Mouse (Mus musculus): ENCODE data around the gene Churc1. TPM values are rescaled to one million over a fixed set of nuclear protein-coding genes. Genes with fewer than 3 reads are reported as not detected.

The Churc1 gene
- polyA plus RNA-seq, 1 experiment from 2014 or later, result 139 TPM

DNA sequence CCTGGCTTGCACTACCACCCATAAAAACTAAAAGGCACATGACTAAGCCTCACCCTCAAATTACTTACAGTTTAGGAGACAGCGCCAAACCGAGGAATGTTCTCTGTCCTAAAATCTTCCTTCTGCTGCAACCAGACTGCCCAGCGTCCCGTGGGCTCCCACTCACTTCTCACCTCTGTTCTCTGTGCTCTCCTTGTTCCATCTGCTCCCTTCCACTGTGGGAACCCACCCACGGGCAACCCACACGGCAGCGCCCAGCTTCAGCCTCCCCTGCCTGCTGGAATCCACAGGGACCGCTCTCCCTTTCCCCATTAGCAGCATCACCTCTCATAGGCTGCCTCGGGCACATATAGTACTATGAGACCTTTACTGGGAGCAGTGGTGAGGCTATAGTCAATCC is 53.6 kb downstream of the Churc1 start:
- 84% methylated on average over 9 of the region's 9 CpGs for WGBS
- H3K4me1 ChIP-seq (ENCODE audit: control insufficient read depth, insufficient read depth, low read depth, low read length), result peaks cover 29% of the 10 kb centered on the region
- H3K4me2 ChIP-seq (ENCODE audit: low read length), result no peak overlapping the region

DNA sequence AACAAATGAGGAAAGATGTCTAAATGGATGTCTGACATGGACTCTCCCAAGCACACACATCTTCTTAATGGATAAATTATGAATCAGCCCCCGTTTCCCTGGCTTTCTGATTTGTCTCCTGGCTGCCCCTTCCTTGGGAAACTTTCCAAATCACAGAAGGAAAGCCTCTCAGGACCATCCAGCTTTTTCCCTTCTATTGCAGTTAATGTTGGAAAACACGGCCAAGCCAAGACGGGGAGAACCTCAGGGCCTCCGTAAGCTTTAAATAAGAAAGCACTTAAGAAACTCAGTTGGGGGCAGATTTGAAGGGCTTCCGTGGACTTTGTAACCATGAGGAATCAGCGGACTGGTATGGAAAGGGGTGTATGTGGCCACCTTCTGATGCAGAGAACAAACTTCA is 54.5 kb downstream of the Churc1 start:
- Histone ChIP-seq H3K4me2 (ENCODE audit: low read length) (peak overlapping the region; percentile 79), H3K9me3 (ENCODE audit: control insufficient read depth, low read length) (no peaks in the 10 kb centered on the region), H3K36me3 (ENCODE audit: control insufficient read depth, insufficient read depth, low read length) (no peaks in the 10 kb centered on the region), H3K27me3 (replicated peaks; ENCODE audit: control insufficient read depth, insufficient read depth, low read length) (no peaks in the 10 kb centered on the region), H3K9ac (ENCODE audit: low read depth, low read length) (no peak overlapping the region), H3K27ac (ENCODE audit: low read depth, low read length) (no peak overlapping the region), H3K4me3 (ENCODE audit: low read length) (no peak overlapping the region), H3K4me1 (ENCODE audit: control insufficient read depth, insufficient read depth, low read depth, low read length) (peaks cover 29% of the 10 kb centered on the region)
- no peak for ATAC-seq
- WGBS, result 49% methylated on average over 6 of the region's 6 CpGs

More for the DNA sequence above, 53.6 kb downstream of the Churc1 start:
- Histone ChIP-seq H3K4me3 (ENCODE audit: low read length) (no peak overlapping the region), H3K27ac (ENCODE audit: low read depth, low read length) (no peak overlapping the region), H3K27me3 (replicated peaks; ENCODE audit: control insufficient read depth, insufficient read depth, low read length) (no peaks in the 10 kb centered on the region), H3K36me3 (ENCODE audit: control insufficient read depth, insufficient read depth, low read length) (no peaks in the 10 kb centered on the region), H3K9me3 (ENCODE audit: control insufficient read depth, low read length) (no peaks in the 10 kb centered on the region), H3K9ac (ENCODE audit: low read depth, low read length) (no peak overlapping the region)
- ATAC-seq, result no peak

DNA sequence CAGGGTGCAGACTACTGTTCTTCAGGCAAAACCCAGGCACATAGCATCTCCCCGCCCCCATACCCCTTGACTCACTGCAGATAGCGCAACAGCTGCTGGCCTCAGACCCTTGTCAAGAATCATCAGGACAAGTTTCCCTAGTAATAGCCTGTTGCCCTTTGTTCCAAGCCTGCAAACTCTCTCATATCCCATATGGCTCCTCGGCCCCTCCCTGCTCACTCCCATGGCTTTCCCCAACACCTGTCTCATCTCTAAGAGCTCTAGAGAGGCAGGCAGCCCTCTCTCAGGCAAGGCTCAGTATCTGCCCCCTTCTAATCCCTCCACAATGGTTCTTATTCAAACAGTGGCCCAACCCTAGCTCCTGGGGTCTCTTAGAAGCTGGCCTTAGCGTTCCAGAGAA is 55.3 kb downstream of the Churc1 start:
- Histone ChIP-seq H3K27ac (ENCODE audit: low read depth, low read length) (no peak overlapping the region), H3K36me3 (ENCODE audit: control insufficient read depth, insufficient read depth, low read length) (no peaks in the 10 kb centered on the region), H3K4me1 (ENCODE audit: control insufficient read depth, insufficient read depth, low read depth, low read length) (peaks cover 29% of the 10 kb centered on the region), H3K9me3 (ENCODE audit: control insufficient read depth, low read length) (no peaks in the 10 kb centered on the region), H3K9ac (ENCODE audit: low read depth, low read length) (peak overlapping the region; percentile 91), H3K4me2 (ENCODE audit: low read length) (peak overlapping the region; percentile 79), H3K27me3 (replicated peaks; ENCODE audit: control insufficient read depth, insufficient read depth, low read length) (no peaks in the 10 kb centered on the region), H3K4me3 (ENCODE audit: low read length) (peak overlapping the region; percentile 62)
- 50% methylated on average over 4 of the region's 4 CpGs for WGBS
- no peak for ATAC-seq

DNA sequence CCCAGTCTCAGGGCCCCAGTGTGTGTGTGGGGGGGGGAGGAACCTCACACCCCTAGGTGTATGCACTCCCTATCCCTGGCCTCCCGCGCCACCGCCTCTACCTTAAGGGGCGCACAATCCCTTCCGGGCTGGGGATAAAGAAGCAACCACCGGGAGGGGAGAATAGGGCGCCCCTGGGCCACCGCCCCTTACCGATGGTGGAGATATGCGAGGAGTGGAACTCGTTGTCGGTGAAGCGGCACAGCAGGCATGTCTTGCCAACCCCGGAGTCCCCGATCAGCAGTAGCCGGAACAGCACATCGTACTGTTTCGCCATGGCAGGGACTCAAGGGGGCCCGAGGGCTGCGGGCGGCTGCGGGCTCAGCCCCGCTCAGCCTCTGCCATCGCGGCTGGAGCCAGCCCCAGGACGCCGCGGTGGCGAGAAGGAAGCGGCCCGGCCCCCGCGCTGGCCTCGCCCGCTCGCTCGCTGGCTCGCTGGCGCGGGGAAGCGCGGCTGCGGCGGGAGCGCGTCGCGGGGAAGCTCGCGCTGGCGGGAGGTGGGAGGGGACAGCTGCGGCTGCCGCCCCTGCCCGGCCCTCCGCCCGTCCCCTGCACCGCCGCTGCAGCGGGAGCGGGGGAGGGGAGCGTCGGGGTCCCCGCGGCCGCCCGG is 56.8 kb downstream of the Churc1 start:
- under 1% methylated on average over 23 of the region's 66 CpGs for WGBS
- H3K4me3 ChIP-seq (ENCODE audit: low read length), result peak overlapping the region; percentile 62

DNA sequence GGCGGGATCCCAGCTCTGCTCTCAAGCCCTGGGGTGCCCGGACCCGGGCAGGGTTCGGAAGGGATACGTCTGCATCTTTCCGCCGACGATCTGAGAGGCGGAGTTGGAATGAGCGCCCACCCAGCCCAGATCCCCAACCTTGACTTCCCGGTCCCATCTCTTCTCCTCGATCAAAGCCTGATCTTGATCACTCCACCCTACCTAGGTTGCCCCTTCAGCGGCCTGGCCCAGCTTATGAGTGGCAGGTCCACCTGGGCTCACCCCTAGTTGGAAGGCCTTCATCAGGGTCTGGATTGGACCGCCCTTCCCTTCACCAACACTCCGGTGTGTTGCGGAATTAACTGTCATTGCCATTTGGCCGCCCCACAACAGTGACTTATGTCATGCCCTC is 57.3 kb downstream of the Churc1 start, which contains the start of gene Rab15:
Rab15 (minus strand) TSS at position 258 of the 391 bp plus-strand sequence.
- WGBS, result under 1% methylated on average over 17 of the region's 17 CpGs
- peak; percentile 51 for ATAC-seq

More for the DNA sequence above, 56.8 kb downstream of the Churc1 start:
- Histone ChIP-seq H3K27me3 (replicated peaks; ENCODE audit: control insufficient read depth, insufficient read depth, low read length) (no peaks in the 10 kb centered on the region), H3K4me1 (ENCODE audit: control insufficient read depth, insufficient read depth, low read depth, low read length) (peaks cover 29% of the 10 kb centered on the region), H3K9ac (ENCODE audit: low read depth, low read length) (peak overlapping the region; percentile 91), H3K36me3 (ENCODE audit: control insufficient read depth, insufficient read depth, low read length) (no peaks in the 10 kb centered on the region), H3K4me2 (ENCODE audit: low read length) (peak overlapping the region; percentile 79), H3K9me3 (ENCODE audit: control insufficient read depth, low read length) (no peaks in the 10 kb centered on the region), H3K27ac (ENCODE audit: low read depth, low read length) (peak overlapping the region; percentile 80)
- ATAC-seq, result peak; percentile 75

DNA sequence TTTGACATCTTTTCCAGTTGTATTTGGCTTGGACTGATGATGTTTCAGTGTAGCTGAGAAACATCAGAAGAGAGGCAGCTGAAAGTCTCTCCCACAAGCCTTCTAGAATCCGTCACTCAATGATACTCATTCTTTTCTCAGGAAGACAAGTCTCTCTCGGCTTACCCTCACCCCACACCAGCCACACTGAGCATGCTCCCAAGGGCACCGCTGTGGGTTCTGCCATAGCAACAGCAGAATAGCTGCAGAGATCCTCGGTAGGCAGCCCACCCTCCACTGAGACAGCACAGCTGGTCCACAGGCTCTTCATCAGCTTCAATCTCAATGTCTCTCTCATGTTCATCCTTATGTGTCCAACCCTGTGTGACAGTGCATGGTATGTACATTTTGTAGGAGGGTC is 59.9 kb downstream of the Churc1 start:
- Histone ChIP-seq H3K27me3 (replicated peaks; ENCODE audit: control insufficient read depth, insufficient read depth, low read length) (no peaks in the 10 kb centered on the region), H3K9me3 (ENCODE audit: control insufficient read depth, low read length) (no peaks in the 10 kb centered on the region), H3K4me2 (ENCODE audit: low read length) (no peak overlapping the region), H3K27ac (ENCODE audit: low read depth, low read length) (no peak overlapping the region), H3K9ac (ENCODE audit: low read depth, low read length) (no peak overlapping the region), H3K4me3 (ENCODE audit: low read length) (no peak overlapping the region), H3K4me1 (ENCODE audit: control insufficient read depth, insufficient read depth, low read depth, low read length) (peaks cover 15% of the 10 kb centered on the region), H3K36me3 (ENCODE audit: control insufficient read depth, insufficient read depth, low read length) (no peaks in the 10 kb centered on the region)
- no peak for ATAC-seq
- WGBS, result 50% methylated on average over 4 of the region's 4 CpGs

More for the DNA sequence above, 57.3 kb downstream of the Churc1 start, which contains the start of gene Rab15:
- H3K4me3 ChIP-seq (ENCODE audit: low read length), result peak within 1 kb of the TSS; percentile 62
- peak within 1 kb of the TSS; percentile 79 for H3K4me2 ChIP-seq (ENCODE audit: low read length)
- peak within 1 kb of the TSS; percentile 91 for H3K9ac ChIP-seq (ENCODE audit: low read depth, low read length)
- peak within 1 kb of the TSS; percentile 80 for H3K27ac ChIP-seq (ENCODE audit: low read depth, low read length)
- no peaks in the 10 kb centered on the region for H3K9me3 ChIP-seq (ENCODE audit: control insufficient read depth, low read length)
- H3K4me1 ChIP-seq (ENCODE audit: control insufficient read depth, insufficient read depth, low read depth, low read length), result peaks cover 27% of the 10 kb centered on the region
- no peaks in the 10 kb centered on the region for H3K27me3 ChIP-seq (replicated peaks; ENCODE audit: control insufficient read depth, insufficient read depth, low read length)
- no peaks in the 10 kb centered on the region for H3K36me3 ChIP-seq (ENCODE audit: control insufficient read depth, insufficient read depth, low read length)

DNA sequence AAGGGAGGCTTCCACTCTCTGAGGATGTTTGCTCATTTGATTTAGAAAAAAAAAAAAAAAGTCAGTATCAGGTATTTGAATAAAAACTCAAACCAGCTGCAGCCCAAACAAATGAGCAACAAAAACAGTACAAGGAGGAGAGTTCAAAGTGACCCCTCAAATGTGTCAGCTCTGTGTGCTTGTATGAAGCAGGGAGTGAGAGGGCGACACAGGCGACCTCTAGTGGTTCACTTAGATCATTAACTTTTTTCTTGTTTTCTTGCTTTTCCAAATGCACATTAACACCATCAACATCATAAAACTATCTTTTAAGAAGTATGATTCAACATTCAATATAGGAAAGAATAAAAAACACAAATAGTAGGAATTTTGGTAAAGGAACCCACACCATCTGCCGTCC is 67.4 kb downstream of the Churc1 start:
- Histone ChIP-seq H3K36me3 (ENCODE audit: control insufficient read depth, insufficient read depth, low read length) (no peaks in the 10 kb centered on the region), H3K9me3 (ENCODE audit: control insufficient read depth, low read length) (no peaks in the 10 kb centered on the region), H3K4me2 (ENCODE audit: low read length) (no peak overlapping the region), H3K27me3 (replicated peaks; ENCODE audit: control insufficient read depth, insufficient read depth, low read length) (no peaks in the 10 kb centered on the region), H3K4me3 (ENCODE audit: low read length) (no peak overlapping the region), H3K4me1 (ENCODE audit: control insufficient read depth, insufficient read depth, low read depth, low read length) (no peaks in the 10 kb centered on the region; the same call in 1 of the 2 replicates), H3K9ac (ENCODE audit: low read depth, low read length) (no peak overlapping the region), H3K27ac (ENCODE audit: low read depth, low read length) (no peak overlapping the region)
- ATAC-seq, result no peak
- 3% methylated on average over 3 of the region's 3 CpGs for WGBS

Other genes starting within 250 kb of the Churc1 start
- 1.7 TPM in 2 replicates for gene Plekhg3, start 234.6 kb upstream of the Churc1 start, polyA plus RNA-seq (2015; fragmentation: Nextera tagmentation; extraction: Ambion mirVana)
- gene Sptb, start 55.0 kb upstream of the Churc1 start, polyA plus RNA-seq (2015; fragmentation: Nextera tagmentation; extraction: Ambion mirVana), result 7.0 and 8.4 TPM in 2 replicates
- 41.7 and 47.8 TPM in 2 replicates for gene Fntb, start 51 bp downstream of the Churc1 start, polyA plus RNA-seq (2015; fragmentation: Nextera tagmentation; extraction: Ambion mirVana)
- gene Gpx2, start 30.0 kb downstream of the Churc1 start, polyA plus RNA-seq (2015; fragmentation: Nextera tagmentation; extraction: Ambion mirVana), result 0.20 and 0.67 TPM in 2 replicates
- gene Rab15, start 57.4 kb downstream of the Churc1 start, polyA plus RNA-seq (2015; fragmentation: Nextera tagmentation; extraction: Ambion mirVana), result 59.2 and 59.9 TPM in 2 replicates
- 16.4 and 17.0 TPM in 2 replicates for gene Max, start 196.7 kb downstream of the Churc1 start, polyA plus RNA-seq (2015; fragmentation: Nextera tagmentation; extraction: Ambion mirVana)